In the genomic region with DNA sequence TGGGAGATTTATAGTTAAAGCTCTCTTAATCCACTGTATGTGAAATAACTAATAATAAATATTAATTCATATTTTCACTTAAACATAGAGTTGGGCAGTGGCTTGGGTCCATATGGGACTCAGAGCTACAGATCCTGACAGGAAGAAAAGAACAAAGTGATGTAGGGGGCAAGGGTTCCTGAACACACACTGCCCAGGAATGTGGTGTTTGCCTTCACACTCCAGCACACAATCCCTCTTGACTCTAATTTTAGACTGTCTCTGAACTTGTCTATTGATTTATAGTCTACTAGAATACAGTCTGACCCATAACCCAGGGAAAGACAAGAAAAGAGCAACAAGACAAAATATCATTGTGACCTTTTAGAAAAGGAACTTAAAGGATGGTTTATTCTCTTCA, we compare ENCODE assay signal across 23 mouse cellular contexts.
"Had no signal": no experiment of that assay in that cellular context is flagged by ENCODE, and none has a peak within 500 bp of the region (broad histone marks: within the 10 kb centered on the region; RNA-seq: fewer than 3 reads in every experiment).

No protein-coding gene starts in this region.

- H3K9ac ChIP-seq: heart, embryonic 13.5 days; heart, embryonic 15.5 days; hindbrain, embryonic 13.5 days; hindbrain, embryonic 15.5 days; limb, embryonic 13.5 days; limb, embryonic 15.5 days; liver, embryonic 12.5 days; liver, embryonic 14.5 days had no signal

- H3K27me3 ChIP-seq: heart, embryonic 13.5 days; heart, embryonic 15.5 days; hindbrain, embryonic 13.5 days; hindbrain, embryonic 15.5 days; limb, embryonic 13.5 days; limb, embryonic 15.5 days; liver, embryonic 12.5 days had no signal

- ATAC-seq: hindbrain, postnatal 0 days; intestine, embryonic 16.5 days; liver, embryonic 12.5 days had no signal

- H3K27ac ChIP-seq: heart, adult 2 months; heart, embryonic 13.5 days; heart, embryonic 15.5 days; hindbrain, embryonic 13.5 days; hindbrain, embryonic 15.5 days; hindbrain, postnatal 0 days; limb, embryonic 13.5 days; limb, embryonic 15.5 days; liver, embryonic 12.5 days; liver, embryonic 14.5 days had no signal

- H3K4me1 ChIP-seq: heart, embryonic 13.5 days; heart, embryonic 15.5 days; hindbrain, embryonic 13.5 days; hindbrain, embryonic 15.5 days; limb, embryonic 13.5 days; limb, embryonic 15.5 days; liver, embryonic 12.5 days had no signal

- H3K36me3 ChIP-seq: heart, embryonic 13.5 days; heart, embryonic 15.5 days; hindbrain, embryonic 13.5 days; hindbrain, embryonic 15.5 days; limb, embryonic 13.5 days; limb, embryonic 15.5 days; liver, embryonic 12.5 days had no signal

- DNase-seq: gastrocnemius, postnatal 14 days; gastrocnemius, postnatal 36 days; heart, adult 11 months; heart, adult 2 months; heart, postnatal 14 days; heart, postnatal 36 days; kidney, adult 11 months; kidney, adult 8-10 months; kidney, postnatal 25 days; layer of hippocampus, adult 9-11 months; layer of hippocampus, postnatal 36 days; left cerebral cortex, postnatal 4 days had no signal

- H3K9me3 ChIP-seq: heart, embryonic 13.5 days; heart, embryonic 15.5 days; hindbrain, embryonic 13.5 days; hindbrain, embryonic 15.5 days; limb, embryonic 13.5 days; limb, embryonic 15.5 days; liver, embryonic 12.5 days had no signal

- H3K4me2 ChIP-seq: heart, embryonic 11.5 days; heart, embryonic 13.5 days; heart, embryonic 15.5 days; hindbrain, embryonic 13.5 days; hindbrain, embryonic 15.5 days; limb, embryonic 13.5 days; limb, embryonic 15.5 days; liver, embryonic 12.5 days had no signal

- H3K4me3 ChIP-seq: heart, adult 2 months; heart, embryonic 13.5 days; heart, embryonic 15.5 days; hindbrain, embryonic 13.5 days; hindbrain, embryonic 15.5 days; limb, embryonic 13.5 days; limb, embryonic 15.5 days; liver, embryonic 12.5 days had no signal
